Mouse (Mus musculus): Measurements from ENCODE around the gene Rspo1. TPM values are rescaled to one million over a fixed set of nuclear protein-coding genes. Genes with fewer than 3 reads are reported as not detected.

Gene Rspo1
- total RNA-seq, 2 experiments from 2014 or later: 13.7 to 16.4 TPM

DNA sequence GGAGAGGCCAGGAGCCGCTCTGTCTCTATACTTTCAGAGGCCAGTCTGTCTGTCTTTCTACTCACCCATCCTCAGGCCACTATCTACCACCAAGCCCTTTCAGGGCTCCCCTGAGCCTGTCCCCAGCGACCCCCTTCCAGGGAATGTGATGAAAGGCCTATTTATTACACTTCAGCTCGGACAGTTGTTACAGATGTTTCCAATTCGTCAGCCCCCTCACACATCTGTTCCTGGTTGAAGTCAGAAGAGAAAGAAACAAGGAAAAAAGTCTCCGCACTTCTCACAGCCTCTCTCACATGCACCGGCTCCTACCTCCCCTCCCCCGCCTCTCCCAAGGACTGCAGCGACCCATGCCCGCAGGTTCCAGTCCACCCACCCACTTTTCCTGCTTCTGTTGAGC, 13.9 kb upstream of the Rspo1 start:
- DNase-seq (ENCODE audit: low spot score in 2 of 2): no peak

DNA sequence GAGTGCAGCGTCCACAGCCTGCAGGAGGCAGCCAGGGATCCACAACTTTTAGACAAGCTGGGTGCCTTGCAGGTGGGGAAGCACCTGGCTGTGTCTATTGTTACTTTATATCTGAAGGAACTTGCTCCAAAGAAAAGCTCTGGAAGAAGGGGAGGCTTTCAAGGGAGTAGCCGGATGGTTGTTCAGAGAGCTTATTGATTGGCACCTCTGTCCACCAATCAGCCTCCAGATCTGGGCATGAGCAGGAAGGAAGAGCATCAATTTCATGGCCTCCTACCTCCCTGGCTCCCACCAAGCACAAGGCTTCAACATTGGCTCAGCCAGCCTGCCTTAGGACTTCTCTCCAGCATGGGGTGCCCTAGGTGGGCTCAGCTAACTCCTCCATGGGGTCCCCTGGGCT, 12.9 kb upstream of the Rspo1 start:
- no peak for DNase-seq (ENCODE audit: low spot score in 2 of 2)

DNA sequence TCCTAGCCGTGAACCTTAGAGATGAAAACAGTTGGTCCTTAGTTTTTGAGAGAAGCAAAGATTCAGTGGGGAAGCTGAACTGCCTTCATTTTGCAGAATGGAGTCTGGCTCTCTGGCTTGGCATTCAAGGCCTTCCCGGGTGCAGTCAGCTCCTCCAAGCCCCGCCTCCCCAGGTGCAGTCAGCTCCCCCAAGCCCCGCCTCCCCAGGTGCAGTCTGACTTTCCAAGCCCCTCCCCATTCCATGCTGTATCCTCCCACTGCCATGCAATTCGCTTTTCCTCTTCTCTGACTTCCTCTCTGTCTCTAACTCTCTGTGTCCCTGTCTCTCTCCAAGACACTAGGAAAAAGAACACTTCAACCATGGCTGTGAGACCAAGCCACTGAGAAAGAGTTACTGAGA, 8.0 kb upstream of the Rspo1 start:
- no peak for DNase-seq (ENCODE audit: low spot score in 2 of 2)

GRCm38 (mm10) chr4:124983893-124984526, 2.2 kb upstream of the Rspo1 start:
- DNase-seq (ENCODE audit: low spot score in 2 of 2): peak in 1 of 2 experiments; percentile 40

DNA sequence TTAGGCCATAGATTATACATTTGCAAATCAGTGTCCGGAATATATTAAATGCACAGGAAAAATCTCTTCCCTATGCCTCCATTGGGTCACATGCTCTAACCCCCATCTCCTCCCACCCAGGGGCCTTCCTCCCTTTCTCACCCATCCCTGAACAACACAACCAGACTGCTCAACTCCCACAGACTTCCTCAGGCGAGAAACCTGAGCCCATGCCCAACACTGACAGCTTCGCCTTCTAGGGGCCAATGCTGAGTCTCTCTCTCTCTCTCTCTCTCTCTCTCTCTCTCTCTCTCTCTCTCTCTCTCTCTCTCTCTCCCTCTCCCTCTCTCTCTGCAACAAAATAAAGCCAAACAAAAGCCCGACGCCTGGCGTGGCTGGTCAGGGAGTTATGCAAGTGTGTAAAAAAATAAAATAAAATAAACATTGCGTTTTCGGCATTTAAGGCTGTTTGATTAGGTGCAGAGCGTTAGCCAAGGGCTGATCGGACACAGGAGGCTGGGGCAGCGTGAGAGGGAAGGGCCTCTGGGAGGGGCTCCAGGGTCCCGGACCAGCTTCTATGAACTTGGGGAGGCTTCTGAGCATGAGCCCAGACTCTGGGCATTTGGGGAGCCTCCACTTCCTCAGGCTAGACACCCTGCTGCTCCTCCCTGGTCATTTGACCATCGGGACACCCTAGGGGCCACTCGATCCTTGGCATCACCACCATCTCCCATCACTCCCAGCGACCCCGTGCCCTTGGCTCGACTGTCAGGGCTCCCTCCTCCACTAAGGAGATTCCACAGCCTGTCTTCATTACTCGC, 1.2 kb upstream of the Rspo1 start:
- DNase-seq (ENCODE audit: low spot score in 2 of 2): no peak

DNA sequence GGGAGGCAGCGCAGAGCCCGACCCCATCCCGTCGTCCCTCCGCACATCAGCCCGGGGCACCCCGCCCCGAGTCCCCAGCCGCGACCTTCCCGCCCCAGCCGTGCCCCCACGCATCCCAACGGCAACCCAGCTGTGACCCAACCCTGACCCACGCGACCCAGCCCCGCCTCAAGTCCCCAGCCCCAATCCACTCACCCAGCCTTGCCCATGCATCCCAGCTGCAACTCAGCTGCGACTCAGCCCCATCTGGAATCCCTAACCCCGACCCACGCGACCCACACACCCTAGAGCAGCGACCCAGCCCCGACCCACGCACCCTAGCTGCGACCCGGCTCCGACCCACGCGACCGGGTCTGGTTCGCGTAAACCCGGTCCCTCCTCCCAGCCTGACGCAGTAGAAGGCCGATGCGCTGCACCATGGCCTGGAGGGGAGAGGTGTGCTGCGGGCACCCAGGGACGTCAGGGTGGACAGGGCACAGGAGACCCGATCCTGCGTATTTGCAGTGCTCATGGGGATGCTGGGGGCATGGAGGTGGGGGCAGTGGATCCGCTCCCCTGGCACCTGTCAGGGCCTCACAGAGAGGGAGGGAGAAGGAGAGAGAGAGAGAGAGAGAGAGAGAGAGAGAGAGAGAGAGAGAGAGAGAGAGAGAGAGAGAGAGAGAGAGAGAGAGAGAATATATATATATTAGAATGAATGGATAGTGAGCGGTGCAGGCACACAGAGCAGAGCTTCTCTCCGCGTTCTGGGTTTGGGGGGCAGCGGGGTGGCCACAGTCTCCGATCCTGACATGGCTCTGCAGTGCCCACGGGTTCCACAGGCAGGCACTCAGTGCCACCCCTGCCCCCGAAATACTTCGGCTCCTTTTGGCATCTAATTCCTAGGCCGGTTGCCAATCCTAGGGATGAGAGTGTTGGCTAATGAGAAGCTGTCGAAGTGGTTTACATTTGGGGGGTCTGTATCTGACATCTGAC, 795 bp downstream of the Rspo1 start:
- DNase-seq (ENCODE audit: low spot score in 2 of 2): no peak

DNA sequence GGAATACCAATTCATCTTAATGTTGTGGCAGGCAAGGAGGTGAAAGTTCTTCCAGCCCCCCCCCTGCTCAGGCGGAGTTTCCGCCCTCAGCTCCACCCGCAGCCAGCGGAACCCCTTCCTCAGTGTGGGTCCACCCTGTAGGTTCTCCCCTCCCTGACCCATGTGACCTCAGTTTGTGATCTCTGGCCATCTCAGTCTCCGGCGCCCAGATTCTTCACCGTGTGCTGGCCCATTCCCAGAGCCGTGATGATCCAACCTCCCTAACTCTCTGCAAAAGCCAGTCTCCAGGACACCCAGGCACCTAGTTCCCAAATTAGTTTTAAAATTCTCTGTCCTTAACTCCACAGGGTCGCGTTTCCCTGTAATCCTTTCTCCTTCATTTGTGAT, 1.5 kb downstream of the Rspo1 start:
- no peak for DNase-seq (ENCODE audit: low spot score in 2 of 2)

DNA sequence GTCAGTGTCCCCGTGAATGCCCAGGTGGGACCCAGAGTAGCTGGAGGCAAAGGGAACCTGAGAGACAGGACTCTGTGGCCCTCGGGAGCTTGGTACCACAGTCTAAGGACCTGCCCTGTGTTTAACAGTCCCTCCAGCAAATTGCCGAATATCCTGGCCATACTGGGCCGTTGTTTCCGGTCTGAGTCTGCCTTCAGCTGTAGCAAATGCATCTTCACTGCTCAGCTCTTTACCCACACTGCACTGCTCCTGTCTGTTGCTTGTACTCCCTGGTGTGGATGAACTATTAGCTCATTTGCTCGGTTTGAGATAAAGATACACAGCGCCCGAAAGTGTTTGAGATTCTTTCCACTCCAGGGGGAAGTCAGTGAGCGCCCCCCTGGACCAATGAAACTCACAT, 2.2 kb downstream of the Rspo1 start:
- no peak for DNase-seq (ENCODE audit: low spot score in 2 of 2)

- DNase-seq (ENCODE audit: low spot score in 2 of 2): no peak
Observed at GRCm38 (mm10) chr4:124989787-124990253, 3.6 kb downstream of the Rspo1 start.

DNA sequence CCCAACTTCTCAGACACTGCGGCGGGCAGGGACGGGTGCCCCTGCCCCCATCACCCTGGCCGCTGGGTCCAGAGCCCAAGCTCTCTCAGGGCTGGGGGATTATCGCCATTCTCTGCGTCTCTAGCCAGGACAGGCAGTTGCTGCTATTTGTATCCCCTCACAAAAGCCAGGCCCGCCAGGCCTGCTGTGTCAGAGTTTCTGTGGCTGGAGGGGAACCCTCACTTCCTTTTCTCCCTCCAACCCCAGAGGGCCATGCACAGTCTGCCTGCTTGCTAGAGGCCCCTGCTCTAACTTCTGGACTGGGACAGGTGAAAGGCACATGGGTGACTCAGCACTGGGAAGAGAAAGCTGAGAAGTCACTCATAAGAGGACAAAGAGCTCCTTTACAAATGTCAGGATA, 4.1 kb downstream of the Rspo1 start:
- no peak for DNase-seq (ENCODE audit: low spot score in 2 of 2)

- DNase-seq (ENCODE audit: low spot score in 2 of 2): no peak
Observed at GRCm38 (mm10) chr4:124997479-124998147, 11.4 kb downstream of the Rspo1 start.

GRCm38 (mm10) chr4:124999548-124999947, 13.3 kb downstream of the Rspo1 start:
- DNase-seq (ENCODE audit: low spot score in 2 of 2): no peak

DNA sequence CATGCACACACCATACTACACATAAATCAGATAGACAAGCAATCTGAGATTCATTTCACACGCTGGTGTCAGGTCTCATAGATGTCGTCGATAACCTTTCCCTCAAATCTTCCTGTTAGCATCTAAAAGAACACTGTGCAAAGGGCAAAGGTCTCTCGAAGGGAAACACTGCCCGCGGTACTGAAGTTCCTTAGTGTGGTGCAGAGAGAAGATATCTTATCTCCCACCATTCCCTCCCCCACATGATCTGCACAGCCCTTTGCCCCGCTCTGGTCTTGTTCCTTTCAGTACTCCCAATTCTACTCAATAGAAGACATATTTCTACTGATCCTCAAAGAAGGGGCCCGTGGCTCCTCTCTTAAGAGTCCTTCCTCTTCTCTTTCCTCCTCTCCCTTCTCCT, 16.7 kb downstream of the Rspo1 start:
- no peak for DNase-seq (ENCODE audit: low spot score in 2 of 2)

- no peak for DNase-seq (ENCODE audit: low spot score in 2 of 2)
Observed at GRCm38 (mm10) chr4:125004886-125005285, 18.7 kb downstream of the Rspo1 start.

- no peak for DNase-seq (ENCODE audit: low spot score in 2 of 2)
Observed at GRCm38 (mm10) chr4:125007460-125007859, 21.2 kb downstream of the Rspo1 start.

GRCm38 (mm10) chr4:125008220-125008619, 22.0 kb downstream of the Rspo1 start:
- no peak for DNase-seq (ENCODE audit: low spot score in 2 of 2)

DNA sequence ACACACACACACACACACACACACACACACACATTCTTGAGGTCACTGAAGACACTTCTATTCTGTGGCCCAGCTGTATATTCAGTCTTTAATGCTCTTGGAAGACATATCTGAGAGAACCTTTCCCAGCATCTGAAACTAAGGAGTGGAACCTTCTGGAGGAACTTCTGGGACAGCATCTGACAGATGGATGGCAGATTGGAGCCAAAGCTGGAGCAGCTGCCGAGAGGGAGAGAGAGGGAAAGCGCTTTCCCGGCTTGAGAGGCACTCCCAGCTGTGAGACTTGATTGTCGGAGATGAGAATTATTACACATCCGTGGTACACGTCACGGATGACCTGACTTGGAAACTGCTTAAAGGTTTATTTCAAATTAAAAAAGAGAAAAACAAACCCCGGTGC, 22.5 kb downstream of the Rspo1 start:
- no peak for DNase-seq (ENCODE audit: low spot score in 2 of 2)

GRCm38 (mm10) chr4:125015806-125016635, 29.8 kb downstream of the Rspo1 start, which contains the start of gene Gnl2:
Gene Gnl2 (plus strand): TSS chr4:125016585.
- no peak for DNase-seq (ENCODE audit: low spot score in 2 of 2)

- DNase-seq (ENCODE audit: low spot score in 2 of 2): no peak
Observed at GRCm38 (mm10) chr4:125017431-125017830, 31.2 kb downstream of the Rspo1 start.
